Mouse (Mus musculus): ENCODE data around the gene Serbp1. TPM values are rescaled to one million over a fixed set of nuclear protein-coding genes. Genes with fewer than 3 reads are reported as not detected.
A peak's percentile ranks its signal among the peaks of the same experiment; 100 is the strongest.
"Not testable (repeated sequence)": the region's sequence is repeated elsewhere in the genome, so short reads cannot be mapped to it uniquely, and the experiment has no call there.

Gene Serbp1
- 518 and 533 TPM in 2 replicates for polyA plus RNA-seq (2015; fragmentation: Nextera tagmentation; extraction: Ambion mirVana)

DNA sequence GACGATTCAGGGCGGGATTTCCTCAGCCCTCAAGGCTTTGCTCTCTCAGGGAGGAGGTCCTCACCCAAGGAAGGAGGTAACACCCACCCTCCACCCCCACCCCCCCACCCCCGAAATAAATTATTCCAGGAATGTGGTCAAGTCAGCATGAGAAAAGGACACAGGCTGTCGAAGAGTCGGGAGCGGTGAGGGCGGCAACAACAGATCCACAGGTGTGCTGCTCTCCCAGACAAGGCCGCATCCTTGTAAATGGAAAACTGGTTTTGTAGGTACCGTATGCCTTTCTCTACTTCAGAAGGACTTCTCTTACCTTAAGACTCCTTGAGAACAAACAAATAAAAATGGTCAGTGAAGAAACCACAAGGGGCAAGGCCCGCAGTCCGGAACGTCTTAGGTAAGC lies at the start of gene Serbp1:
TSS of gene Serbp1 (plus strand) at position 200 of the 400 bp plus-strand sequence.
- DNase-seq (ENCODE audit: low spot score): no peak

DNA sequence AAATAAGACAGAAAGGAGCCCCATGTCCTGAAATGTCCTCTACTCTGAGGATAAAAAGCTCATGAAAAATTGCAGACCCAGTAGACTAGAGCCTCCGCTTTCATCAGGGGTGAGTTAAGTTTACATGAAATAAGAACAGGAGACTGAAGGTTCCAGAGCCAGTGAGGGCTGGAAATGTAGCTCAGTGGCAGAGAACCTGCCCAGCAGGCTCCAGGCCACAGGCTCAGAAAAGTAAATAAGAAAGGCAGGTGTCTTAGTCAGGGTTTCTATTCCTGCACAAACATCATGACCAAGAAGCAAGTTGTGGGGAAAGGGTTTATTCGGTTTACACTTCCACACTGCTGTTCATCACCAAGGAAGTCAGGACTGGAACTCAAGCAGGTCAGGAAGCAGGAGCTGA lies 44.4 kb upstream of the Serbp1 start:
- DNase-seq (ENCODE audit: low spot score): no peak

DNA sequence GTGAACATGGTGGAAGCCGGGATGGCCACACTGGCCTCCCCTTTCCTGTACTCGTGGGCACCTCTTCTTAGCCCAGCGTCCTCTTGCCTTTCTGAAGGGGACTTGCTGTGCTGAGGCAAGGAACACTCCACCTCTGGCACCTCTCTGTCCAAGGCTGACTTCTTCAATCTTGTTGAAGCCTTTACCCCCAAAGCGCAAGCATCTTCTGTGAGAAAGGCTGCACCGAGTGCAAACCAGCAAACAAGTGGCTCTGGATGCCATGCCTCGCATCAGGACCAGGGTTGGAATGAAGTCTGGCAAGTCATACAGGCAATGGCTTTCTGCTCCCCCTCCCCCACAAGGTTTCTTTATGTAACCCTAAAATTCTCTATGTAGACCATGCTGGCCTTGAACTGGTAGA lies 43.4 kb upstream of the Serbp1 start:
- no peak for DNase-seq (ENCODE audit: low spot score)

DNA sequence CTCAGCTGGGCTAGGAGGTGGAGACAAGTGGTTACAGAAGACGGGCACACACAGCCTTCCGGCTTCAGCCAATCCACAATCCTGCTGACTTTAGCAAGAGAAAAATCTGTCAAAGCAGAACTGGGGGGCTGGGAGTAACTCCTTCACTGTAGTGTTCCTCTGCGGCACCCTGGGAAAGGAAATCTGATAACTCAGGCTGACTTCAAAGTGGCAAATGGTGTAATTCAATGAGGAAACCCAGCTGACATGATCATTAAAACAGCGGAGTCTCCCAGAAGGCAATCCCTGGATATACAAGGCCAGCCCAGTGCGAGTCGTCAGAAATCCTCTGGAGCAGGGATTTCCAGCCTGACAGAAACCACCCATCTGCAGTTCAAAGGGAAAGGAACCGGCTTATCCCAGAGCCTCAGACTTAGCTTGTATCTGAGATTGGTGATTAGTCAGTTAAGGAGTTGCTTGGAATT lies 42.8 kb upstream of the Serbp1 start:
- no peak for DNase-seq (ENCODE audit: low spot score)

DNA sequence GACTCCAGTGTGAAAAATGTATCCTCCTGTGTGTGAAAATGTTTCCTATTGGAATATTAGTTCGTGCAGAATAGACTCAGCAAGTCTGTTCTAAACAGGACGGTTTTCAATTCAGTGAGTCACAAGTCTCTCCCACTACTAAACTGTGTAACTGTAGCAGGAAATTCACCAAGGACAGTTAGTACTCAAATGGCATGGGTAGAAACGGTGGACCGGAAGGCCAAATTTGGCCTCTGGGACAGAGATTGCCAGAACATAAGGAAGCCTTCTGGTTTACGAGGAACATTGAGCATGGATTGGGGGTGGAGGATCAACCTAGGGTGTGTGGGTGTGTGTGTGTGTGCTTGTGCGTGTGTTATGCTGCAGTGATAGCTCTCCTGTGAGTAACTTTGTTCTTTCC lies 41.2 kb upstream of the Serbp1 start:
- DNase-seq (ENCODE audit: low spot score): no peak

DNA sequence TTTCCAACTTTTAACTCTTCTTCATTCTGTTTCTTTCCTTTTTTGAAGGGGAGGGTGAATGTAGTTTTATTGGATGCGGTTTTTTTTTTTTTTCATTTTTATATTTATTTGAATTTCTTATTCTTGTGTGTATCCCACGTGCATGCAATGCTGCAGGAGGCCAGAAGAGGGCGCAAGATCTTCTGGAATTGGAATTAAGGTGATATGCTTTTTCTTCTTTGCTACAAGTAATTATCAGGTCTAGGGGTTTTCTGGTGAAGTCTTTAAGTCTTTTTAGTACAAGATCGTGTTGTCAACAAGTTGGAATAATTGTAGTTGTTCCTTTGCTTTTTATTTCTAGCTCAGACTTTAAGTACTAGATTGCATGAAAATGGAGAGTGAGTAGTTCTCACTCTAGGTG lies 39.9 kb upstream of the Serbp1 start:
- peak; percentile 57 for DNase-seq (ENCODE audit: low spot score)

DNA sequence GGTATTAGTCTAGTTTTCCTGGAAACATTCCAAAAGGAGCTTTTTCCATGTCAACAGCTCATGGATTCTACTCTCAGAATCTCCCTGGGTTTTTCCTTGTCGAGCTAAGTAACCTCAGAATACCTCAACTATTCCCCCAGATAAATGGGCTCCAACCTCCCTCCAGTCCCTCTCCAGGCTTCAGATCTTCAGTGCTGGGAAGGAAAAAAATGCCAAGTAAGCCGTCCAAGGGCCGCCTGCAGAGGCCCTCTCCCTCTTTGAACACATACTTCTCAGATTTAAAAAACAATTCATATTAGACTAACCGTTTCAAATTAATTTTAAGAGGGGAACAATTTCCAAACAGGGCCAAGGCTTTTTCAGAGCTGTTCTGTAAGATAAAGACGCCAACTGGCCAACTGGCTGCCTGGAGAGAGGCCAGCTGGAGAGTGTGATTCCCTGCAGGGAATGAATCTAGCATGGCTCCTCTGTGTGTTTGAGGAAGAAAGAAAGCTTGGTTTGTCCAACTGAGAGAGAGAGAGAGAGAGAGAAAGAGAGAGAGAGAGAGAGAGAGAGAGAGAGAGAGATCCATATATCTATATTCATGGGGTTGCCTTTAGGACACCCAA lies 37.2 kb upstream of the Serbp1 start:
- DNase-seq (ENCODE audit: low spot score): no peak

DNA sequence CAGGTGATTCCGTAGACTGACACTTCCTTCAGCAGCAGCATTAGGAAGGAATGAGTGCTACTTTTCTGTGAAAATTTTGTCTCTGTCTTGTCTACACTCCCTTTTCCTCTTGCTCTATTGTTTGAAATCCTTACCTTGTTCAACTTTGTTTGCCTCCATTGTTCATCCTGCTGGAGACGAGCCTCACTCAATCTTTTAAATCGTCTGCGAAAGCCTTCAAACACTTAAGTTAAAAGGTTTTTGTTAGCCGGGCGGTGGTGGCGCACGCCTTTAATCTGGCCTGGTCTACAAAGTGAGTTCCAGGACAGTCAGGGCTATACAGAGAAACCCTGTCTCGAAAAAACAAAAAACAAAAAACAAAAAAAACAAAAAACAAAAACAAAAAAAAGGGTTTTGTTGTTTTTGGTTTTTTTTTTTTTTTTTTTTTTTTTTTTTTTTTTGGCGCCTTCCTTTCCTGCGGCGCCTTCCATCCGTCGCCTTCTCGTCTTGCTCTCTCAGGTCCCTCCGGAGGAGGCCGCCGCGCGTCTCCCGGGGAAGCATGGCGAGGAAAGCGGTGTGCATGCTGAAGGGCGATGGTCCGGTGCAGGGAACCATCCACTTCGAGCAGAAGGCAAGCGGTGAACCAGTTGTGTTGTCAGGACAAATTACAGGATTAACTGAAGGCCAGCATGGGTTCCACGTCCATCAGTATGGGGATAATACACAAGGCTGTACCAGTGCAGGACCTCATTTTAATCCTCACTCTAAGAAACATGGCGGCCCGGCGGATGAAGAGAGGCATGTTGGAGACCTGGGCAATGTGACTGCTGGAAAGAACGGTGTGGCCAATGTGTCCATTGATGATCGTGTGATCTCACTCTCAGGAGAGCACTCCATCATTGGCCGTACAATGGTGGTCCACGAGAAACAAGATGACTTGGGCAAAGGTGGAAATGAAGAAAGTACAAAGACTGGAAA lies 32.6 kb upstream of the Serbp1 start:
- DNase-seq (ENCODE audit: low spot score): no peak

DNA sequence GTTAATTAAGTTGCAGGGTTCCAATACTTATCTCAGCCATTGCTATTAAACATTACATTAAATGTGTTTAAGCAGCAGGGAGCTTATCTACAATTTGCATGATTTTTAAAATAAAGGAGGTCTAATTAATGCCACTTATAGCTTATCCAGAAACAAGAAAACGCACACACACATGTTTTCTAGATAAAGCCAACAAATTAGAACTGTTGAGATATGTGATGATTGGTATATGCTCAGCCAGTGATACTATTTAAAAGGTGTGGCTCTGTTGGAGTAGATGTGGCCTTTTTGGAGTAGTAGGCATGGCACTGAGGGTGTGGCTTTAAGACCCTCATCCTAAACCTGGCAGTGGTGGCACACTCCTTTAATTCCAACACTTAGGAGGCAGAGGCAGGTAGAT lies 25.6 kb upstream of the Serbp1 start:
- DNase-seq (ENCODE audit: low spot score): no peak

DNA sequence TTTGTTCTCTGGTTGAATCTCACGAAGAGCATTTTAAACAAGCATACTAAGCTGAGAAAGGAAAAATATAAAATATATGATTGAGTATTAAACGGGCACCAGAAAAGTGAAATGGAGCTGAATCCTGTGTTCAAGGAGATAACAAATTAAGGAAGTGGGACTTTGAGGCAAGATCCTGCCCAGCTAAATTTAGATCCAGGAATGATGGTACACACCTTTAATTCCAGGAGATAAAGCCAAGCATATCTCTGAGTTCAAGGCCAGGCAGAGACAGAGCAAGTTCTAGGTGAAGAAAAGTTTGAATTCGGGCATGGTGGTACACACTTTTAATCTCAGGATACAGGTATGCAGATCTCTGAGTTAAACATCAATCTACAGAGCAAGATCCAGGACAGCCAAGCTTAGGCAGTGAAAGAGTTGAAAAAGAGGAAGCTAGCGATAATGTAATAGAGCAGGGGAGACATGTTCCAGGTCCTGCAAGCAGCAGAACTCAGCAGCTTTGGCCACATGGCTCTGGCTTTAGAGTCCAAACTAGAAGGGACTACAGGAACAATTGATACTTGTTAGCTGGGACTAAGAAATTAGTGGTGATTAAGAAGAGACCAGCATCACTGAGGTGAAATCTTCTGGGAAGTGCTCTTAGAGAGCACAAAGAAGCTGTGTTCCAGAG lies 24.4 kb upstream of the Serbp1 start:
- DNase-seq (ENCODE audit: low spot score): no peak

DNA sequence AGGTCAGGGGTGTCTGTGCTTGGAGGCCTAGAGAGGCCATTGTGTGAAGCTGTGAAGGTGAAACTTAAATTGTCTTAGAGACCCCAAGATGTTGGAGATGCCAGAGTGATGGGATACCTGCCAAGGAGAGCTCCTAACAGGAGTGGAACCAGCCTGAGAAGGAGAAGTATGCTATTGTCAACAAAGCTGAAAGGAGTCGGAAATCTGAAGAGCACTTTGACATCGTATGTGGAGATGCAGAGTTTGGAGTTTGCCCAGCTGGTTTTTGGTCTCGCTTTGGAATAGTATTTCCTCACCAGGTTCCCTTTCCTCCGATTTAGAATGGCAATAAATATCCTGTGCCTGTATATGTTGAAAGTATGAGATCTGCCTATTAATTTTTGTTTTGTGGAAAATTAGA lies 20.6 kb upstream of the Serbp1 start:
- DNase-seq (ENCODE audit: low spot score): no peak

DNA sequence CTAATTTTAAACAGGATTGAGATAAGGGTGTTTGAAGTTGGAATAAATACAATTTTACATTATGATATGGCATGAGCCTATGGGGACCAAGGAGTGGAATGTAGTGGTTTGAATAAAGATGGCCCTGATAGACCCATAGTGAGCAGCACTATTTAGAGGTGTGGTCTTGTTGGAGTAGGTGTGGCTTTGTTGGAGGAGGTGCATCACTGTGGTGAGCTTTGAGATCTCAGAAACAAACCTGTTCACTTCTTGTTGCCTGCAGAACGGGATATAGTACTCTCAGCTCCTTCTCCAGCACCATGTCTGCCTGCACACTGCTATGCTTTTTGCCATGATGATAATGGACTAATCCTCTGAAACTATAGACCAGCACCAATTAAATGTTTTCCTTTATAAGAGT lies 20.1 kb upstream of the Serbp1 start:
- no peak for DNase-seq (ENCODE audit: low spot score)

DNA sequence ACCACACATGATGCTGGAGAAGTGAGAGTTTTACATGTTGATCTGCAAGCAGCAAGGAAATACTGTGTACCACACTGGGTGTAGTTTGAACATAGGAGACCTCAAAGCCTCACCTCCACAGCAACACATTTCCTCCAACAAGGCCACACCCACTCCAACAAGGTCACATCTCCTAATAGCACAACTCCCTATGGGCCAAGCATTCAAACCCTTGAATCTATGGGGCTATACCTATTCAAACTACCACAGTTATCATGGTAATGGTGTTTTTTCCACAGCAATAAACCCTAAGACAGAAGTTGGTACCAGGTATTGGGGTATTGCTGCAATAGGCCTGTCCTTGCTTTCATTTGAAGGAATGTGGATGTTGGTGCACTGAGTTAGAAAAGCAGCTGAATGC lies 19.4 kb upstream of the Serbp1 start:
- DNase-seq (ENCODE audit: low spot score): no peak

DNA sequence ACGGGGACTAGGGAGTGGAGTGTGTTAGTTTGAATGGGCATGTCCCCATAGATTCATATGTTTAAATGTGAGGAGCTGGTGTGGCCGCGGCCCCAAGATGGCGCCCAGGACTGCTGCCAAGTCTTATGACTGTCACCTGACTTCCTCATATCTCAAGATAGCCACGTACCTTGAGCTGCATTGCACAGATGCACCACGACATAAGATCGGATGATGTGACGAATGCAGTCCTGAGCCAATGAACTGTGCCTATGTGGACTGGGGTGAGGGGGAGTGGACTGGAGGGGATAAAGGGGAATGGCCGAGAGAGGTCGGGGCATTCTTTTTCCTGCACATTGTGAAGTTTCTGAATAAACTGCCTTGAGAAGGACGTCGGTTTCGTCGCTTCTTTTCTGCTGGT lies 18.0 kb upstream of the Serbp1 start:
- DNase-seq (ENCODE audit: low spot score): not testable (repeated sequence)

DNA sequence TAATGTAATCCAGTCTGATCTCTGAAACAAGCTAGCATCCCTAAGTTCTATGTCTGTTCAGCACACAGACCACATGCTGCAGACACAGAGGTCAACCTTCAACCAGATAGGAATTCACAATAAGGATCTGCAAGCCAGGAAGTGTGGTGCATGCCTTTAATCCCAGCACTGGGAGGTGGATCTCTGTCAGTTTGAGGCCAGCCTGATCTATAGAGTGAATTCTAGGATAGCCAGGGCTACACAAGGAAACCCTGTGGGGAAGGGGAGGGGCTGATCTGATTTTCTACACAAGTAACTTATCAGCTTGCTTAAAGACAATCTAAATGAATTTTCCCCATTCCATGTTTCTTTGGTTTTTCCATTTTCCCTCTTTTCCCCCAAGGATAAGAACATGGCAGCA lies 17.2 kb upstream of the Serbp1 start:
- no peak for DNase-seq (ENCODE audit: low spot score)

DNA sequence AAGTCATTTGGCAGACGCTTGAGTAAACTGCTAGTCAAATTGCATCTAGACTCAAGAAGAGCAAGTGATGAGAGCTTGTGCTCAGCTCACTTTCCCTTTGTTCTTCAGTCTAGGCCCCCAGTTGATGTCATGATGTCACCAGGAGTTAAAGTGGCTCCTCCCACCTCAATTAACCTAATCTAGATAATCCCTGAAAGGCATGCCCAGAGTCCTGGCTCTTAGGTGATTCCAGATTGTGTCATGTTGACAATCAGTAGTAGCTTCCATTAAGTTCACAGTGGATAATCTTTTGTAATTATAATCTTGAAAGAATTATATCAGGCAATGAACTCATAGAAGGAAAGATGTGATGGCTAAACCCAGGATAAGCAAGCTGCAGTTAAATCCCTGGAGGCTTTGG lies 14.9 kb upstream of the Serbp1 start:
- no peak for DNase-seq (ENCODE audit: low spot score)

DNA sequence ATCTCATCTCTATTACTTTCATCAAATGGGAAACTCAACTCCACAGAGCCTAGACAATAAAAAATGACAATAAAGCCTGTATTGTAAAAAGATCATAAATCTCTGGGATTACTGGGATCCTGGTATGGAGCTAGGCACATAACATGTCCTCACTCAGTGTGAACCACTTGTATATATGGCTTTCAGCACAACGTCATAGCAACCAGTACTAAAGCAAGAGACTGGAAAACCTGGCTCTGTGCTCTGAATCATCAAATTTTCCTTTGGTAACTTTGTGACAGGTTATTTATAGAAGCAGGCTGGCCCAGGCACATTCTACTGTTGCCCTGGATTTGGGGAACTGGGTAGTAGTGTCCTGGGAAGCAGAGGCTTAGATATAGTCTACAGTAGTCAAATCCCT lies 14.5 kb upstream of the Serbp1 start:
- no peak for DNase-seq (ENCODE audit: low spot score)

DNA sequence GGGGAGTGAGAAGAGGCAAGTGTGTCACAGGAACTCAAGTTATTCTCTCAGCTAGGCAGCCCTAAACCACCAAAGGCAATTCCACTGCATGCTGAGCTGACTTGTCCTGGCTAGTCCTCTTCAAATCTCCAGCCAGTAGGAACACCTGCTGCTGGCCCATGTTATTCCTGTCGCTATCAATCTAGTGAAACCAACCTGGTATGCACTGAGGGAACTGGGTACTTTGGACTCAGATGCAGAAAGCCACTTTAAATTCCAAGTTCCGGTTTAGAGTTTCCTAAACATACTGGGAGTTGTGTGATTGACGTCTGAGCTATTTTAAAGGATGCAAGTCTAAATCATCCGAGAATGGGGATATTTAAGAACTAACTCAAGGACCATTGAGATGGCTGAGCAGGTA lies 11.7 kb upstream of the Serbp1 start:
- peak; percentile 3 for DNase-seq (ENCODE audit: low spot score)

DNA sequence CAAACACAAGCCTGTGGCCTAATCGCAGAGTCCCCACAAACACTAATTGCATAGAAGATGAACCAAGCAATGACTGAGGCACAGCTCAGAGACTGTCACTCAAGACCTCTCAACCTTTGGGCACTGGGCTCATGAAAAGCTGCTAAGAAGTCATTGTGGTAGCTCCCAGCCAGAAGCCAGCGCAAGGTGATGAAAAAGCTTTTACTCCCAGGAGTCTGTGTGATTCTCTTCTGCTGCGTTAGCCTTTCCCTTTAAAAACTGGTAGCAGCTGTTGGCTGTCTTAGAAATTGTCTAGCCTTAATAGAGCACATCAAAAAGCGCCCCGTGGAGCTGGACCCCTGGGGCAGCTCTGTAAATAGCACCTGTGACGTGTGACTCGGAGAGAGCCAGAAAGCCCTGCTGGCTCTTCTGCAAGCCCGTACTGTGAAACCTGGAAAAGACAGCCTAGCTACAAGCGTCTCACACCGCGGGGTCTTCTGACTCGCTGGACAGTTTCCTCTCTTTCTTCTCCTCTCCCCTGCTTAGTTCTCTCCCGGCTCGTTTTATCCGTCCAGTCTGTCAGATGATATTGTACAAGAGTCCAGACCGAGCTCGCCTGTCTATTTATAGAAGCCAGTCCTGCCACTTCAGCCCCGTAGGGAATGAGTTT lies 9.4 kb upstream of the Serbp1 start:
- DNase-seq (ENCODE audit: low spot score): no peak

DNA sequence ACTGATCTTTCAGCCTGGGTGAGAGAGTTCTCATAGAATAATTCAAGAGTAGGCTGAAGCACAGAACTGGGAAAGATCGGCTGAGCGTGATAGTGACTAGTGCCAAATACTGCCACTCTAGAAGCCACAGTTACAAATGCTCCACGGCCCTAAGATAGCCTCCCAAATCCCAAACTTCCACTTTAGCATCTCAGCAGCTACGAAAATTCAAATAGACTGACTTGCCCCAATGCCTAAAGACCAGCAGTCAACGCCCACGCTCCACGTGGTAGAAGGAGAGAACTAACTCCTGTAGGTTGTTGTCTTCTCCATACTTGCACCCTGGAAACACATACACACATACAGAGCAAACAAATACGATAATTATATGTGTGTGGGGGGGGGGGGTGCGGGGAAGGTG lies 8.5 kb upstream of the Serbp1 start:
- no peak for DNase-seq (ENCODE audit: low spot score)

DNA sequence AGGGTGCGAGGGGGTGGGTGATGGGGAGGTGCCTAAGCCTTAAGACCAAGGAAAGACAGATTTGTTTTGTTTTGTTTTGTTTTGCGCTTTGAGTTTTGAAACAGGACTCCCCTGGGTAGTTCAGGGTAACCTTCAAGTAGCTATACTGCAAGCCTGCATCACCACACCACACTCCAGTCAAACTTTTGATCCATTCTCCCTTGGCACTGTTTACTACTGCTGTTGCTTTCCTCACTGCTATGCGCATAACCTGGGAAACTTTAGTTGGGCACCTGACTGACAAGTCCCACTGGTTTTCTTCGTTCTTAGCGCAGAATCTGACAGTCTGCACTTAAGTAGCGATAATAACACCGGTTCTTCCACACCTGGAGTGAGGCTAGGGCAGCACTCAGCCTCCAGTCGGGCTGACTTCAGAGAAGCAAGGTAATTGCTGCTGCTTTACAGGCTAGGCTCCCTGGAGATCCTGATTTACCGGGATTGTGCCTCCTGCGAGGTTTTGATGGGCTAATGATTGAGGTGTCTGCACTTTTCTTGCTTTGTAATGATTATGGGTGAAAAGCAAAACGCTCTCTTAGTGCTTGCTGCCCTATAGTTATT lies 8.0 kb upstream of the Serbp1 start:
- DNase-seq (ENCODE audit: low spot score): no peak
